Mouse (Mus musculus) layer of hippocampus, adult 6 months (tissue): ENCODE results near the gene Zfp628. TPM values are rescaled to one million over a fixed set of nuclear protein-coding genes. Genes with fewer than 3 reads are reported as not detected.

Source experiments
- long read RNA-seq, 2 experiments: library from polyadenylated mRNA; unstranded; transcript quantifications; one replicate each; pipeline ENCODE4 v2.0.0; 2019 to 2020
- polyA plus RNA-seq: library from polyadenylated mRNA; unstranded; fragments of <200 nt; fragmentation: Nextera tagmentation; gene quantifications from 2 replicates; pipeline ENCODE4 v1.2.3, GENCODE M21; 2021

Zfp628 gene
- polyA plus RNA-seq = 0.75 and 0.93 TPM in 2 replicates
- long read RNA-seq, experiment 1 = 0 reads
- long read RNA-seq, experiment 2 = 0 reads

GRCm38 (mm10) chr7:4915007-4915665 is at the start of gene Zfp628:
Gene Zfp628 (plus strand): TSS chr7:4915217.

GRCm38 (mm10) chr7:4870133-4870532 is 44.9 kb upstream of the Zfp628 start, which contains the start of gene Isoc2b:
Gene Isoc2b (minus strand): TSS chr7:4870258.

GRCm38 (mm10) chr7:4876753-4877221 is 38.2 kb upstream of the Zfp628 start, which contains the start of gene Isoc2a:
Gene Isoc2a (plus strand): TSS chr7:4877153.

GRCm38 (mm10) chr7:4906466-4906950 is 8.5 kb upstream of the Zfp628 start, which contains the start of gene Gm36210:
Gene Gm36210 (minus strand): TSS chr7:4906516.

GRCm38 (mm10) chr7:4921824-4922482 is 6.9 kb downstream of the Zfp628 start, which contains the start of gene Nat14:
Gene Nat14 (plus strand): TSS chr7:4922028.

GRCm38 (mm10) chr7:4925441-4926381 is 10.7 kb downstream of the Zfp628 start, which contains the start of gene Ssc5d:
Gene Ssc5d (plus strand): TSS chr7:4925785.

GRCm38 (mm10) chr7:4964272-4964671 is 49.3 kb downstream of the Zfp628 start, which contains the start of gene Sbk2:
Gene Sbk2 (minus strand): TSS chr7:4964406.

GRCm38 (mm10) chr7:4971068-4971467 is 56.1 kb downstream of the Zfp628 start, which contains the start of gene Sbk3:
Gene Sbk3 (minus strand): TSS chr7:4971168.

Other genes with a start within 250 kb of the Zfp628 start
- 137 and 145 TPM in 2 replicates for gene Hspbp1, start 230.1 kb upstream of the Zfp628 start, polyA plus RNA-seq
- gene Brsk1, start 224.6 kb upstream of the Zfp628 start, polyA plus RNA-seq = 3.8 and 6.0 TPM in 2 replicates
- gene Tmem150b, start 190.0 kb upstream of the Zfp628 start, polyA plus RNA-seq = not detected in 2 replicates
- gene Kmt5c, start 175.1 kb upstream of the Zfp628 start, polyA plus RNA-seq = 4.3 and 4.5 TPM in 2 replicates
- 19.8 and 42.8 TPM in 2 replicates for gene Cox6b2, start 162.1 kb upstream of the Zfp628 start, polyA plus RNA-seq
- not detected in 2 replicates for gene Fam71e2, start 143.9 kb upstream of the Zfp628 start, polyA plus RNA-seq
- gene Il11, start 132.4 kb upstream of the Zfp628 start, polyA plus RNA-seq = 0.18 and 0.45 TPM in 2 replicates
- gene Tmem190, start 132.3 kb upstream of the Zfp628 start, polyA plus RNA-seq = not detected in 2 replicates
- gene Tmem238, start 125.6 kb upstream of the Zfp628 start, polyA plus RNA-seq = 7.2 and 9.5 TPM in 2 replicates
- 1,085 and 1,204 TPM in 2 replicates for gene Rpl28, start 122.3 kb upstream of the Zfp628 start, polyA plus RNA-seq
- 16.3 and 20.3 TPM in 2 replicates for gene Ube2s, start 102.6 kb upstream of the Zfp628 start, polyA plus RNA-seq
- gene Shisa7, start 70.5 kb upstream of the Zfp628 start, polyA plus RNA-seq = 11.7 and 13.1 TPM in 2 replicates
- 17.0 and 20.1 TPM in 2 replicates for gene Isoc2b, start 45.0 kb upstream of the Zfp628 start, polyA plus RNA-seq
- gene Isoc2a, start 38.1 kb upstream of the Zfp628 start, polyA plus RNA-seq = 0.87 and 0.94 TPM in 2 replicates
- 0.14 and 0.29 TPM in 2 replicates for gene Gm36210, start 8.7 kb upstream of the Zfp628 start, polyA plus RNA-seq
- gene Nat14, start 6.8 kb downstream of the Zfp628 start, polyA plus RNA-seq = 136 and 147 TPM in 2 replicates
- 0.04 and 0.05 TPM in 2 replicates for gene Ssc5d, start 10.6 kb downstream of the Zfp628 start, polyA plus RNA-seq
- 0.31 and 0.74 TPM in 2 replicates for gene Sbk2, start 49.2 kb downstream of the Zfp628 start, polyA plus RNA-seq
- 0.08 and 0.15 TPM in 2 replicates for gene Sbk3, start 56.0 kb downstream of the Zfp628 start, polyA plus RNA-seq
- gene Zfp579, start 80.9 kb downstream of the Zfp628 start, polyA plus RNA-seq = 6.2 and 8.0 TPM in 2 replicates
- 11.0 and 13.9 TPM in 2 replicates for gene Zfp524, start 99.2 kb downstream of the Zfp628 start, polyA plus RNA-seq
- 13.3 and 16.7 TPM in 2 replicates for gene Fiz1, start 99.5 kb downstream of the Zfp628 start, polyA plus RNA-seq
- 0.31 TPM in 1 of 2 replicates, not detected in the other for gene Gm44973, start 100.3 kb downstream of the Zfp628 start, polyA plus RNA-seq
- 1.5 and 2.0 TPM in 2 replicates for gene Zfp865, start 105.2 kb downstream of the Zfp628 start, polyA plus RNA-seq
- gene Ccdc106, start 105.3 kb downstream of the Zfp628 start, polyA plus RNA-seq = 65.2 and 75.8 TPM in 2 replicates
- not detected in 2 replicates for gene 4632433K11Rik, start 118.9 kb downstream of the Zfp628 start, polyA plus RNA-seq
- 3.1 and 3.3 TPM in 2 replicates for gene Zfp784, start 123.2 kb downstream of the Zfp628 start, polyA plus RNA-seq
- 4.2 and 4.7 TPM in 2 replicates for gene Zfp580, start 136.3 kb downstream of the Zfp628 start, polyA plus RNA-seq
- 5.4 and 5.7 TPM in 2 replicates for gene U2af2, start 146.9 kb downstream of the Zfp628 start, polyA plus RNA-seq
- gene Epn1, start 165.0 kb downstream of the Zfp628 start, polyA plus RNA-seq = 65.5 and 92.3 TPM in 2 replicates
- gene Rfpl4, start 201.7 kb downstream of the Zfp628 start, polyA plus RNA-seq = not detected in 2 replicates
- gene Rasl2-9, start 210.7 kb downstream of the Zfp628 start, polyA plus RNA-seq = 0.88 and 1.2 TPM in 2 replicates
- gene Vmn1r55, start 234.5 kb downstream of the Zfp628 start, polyA plus RNA-seq = not detected in 2 replicates